Mouse (Mus musculus): ENCODE measurements around the gene Rnase9.

DNA sequence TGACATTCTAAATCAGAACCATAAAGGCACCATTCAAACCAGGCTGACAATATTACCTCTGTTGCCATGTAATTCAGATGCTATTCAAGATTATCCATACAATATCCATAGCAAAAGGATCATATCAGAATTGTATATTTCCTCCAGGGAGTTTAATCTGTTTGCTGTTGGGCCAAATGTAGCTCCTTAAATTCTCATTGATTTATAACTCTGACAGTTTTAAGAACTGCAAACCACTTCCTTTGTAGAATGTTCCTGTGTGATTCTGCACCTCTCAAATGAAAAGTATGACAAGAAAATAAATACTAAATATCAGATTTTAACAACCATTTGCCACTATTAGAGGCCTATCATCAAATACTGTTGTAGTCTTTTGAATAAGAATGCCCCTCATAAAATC, 25.9 kb downstream of the Rnase9 start:
- TF ChIP-seq CTCF (IDR thresholded peaks at IDR 0.05; ENCODE audit: extremely low read depth, insufficient read depth, insufficient read length, insufficient replicate concordance) (no peak), POLR2A (IDR thresholded peaks at IDR 0.05; ENCODE audit: low read depth, low read length) (no peak)

Data from spleen, adult 2 months (tissue).